Mouse (Mus musculus): Measurements from ENCODE around the gene Shank2.

GRCm38 (mm10) chr7:144102222-144102980 lies 100.7 kb downstream of the Shank2 start:
- TF ChIP-seq CTCF (IDR thresholded peaks at IDR 0.05; ENCODE audit: low read depth), result no peak
- TF ChIP-seq EP300 (IDR thresholded peaks at IDR 0.05; ENCODE audit: low read depth), result no peak

Measured in liver, postnatal 0 days (tissue).